13 mouse cellular contexts compared by ENCODE assay signal in the genomic region with DNA sequence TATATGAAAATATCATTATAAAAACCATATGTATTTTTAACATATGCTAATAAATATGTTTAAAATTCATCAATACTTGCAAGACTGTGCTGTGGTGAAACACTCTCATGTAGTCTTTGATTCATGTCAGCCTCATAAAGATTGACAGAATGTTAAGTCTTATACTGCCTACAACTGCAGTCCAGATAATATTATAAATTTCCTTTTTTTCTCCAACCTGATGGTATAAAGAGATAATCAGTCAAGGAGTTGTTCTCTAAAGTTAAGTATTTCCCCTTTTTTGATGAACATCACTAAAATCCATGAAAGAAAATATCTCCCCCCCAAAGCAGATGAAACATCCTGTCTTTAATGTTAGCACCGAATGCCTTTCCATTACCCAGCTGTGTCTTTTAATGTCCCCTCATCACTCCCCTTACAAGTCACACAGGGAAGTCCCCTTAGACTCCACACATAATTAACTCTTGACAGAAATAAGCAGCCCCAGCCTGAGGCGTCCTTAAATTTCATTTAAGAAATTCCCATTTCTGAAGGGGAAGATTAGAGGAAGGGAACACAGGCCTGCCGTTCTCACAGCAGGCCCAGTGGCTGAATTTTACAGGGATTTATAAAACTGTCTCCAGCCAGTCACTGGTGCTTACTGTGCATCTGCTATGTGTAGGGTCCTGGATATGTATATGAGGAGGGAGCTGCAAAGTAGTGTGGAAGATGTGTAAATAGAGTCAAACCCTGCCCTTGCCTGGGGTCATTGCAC.
DNase-seq lines count a peak whose midpoint lies in the region; ATAC-seq and TF ChIP-seq lines count a peak whose summit lies in the region.
"Had no signal": no experiment of that assay in that cellular context is flagged by ENCODE, and none has a peak within 500 bp of the region (broad histone marks: within the 10 kb centered on the region; RNA-seq: fewer than 3 reads in every experiment).

No protein-coding gene starts in this region.

- H3K36me3 ChIP-seq in forebrain, embryonic 11.5 days (ENCODE audit: control insufficient read depth, insufficient read depth, low read length), result no peaks in the 10 kb centered on the region
- H3K36me3 ChIP-seq in forebrain, embryonic 13.5 days (ENCODE audit: poor library complexity, severe bottlenecking), result no peaks in the 10 kb centered on the region
- no peaks in the 10 kb centered on the region for H3K36me3 ChIP-seq in lung, postnatal 0 days (ENCODE audit: insufficient read depth, low read length)
- H3K36me3 ChIP-seq in neural tube, embryonic 14.5 days (ENCODE audit: control insufficient read depth, insufficient read depth, low read length), result no peaks in the 10 kb centered on the region
- H3K36me3 ChIP-seq: heart, embryonic 13.5 days had no signal

- no peak overlapping the region for H3K9ac ChIP-seq in forebrain, embryonic 11.5 days (ENCODE audit: low read length)
- H3K9ac ChIP-seq in forebrain, embryonic 13.5 days, result no peak overlapping the region
- no peak overlapping the region for H3K9ac ChIP-seq in lung, postnatal 0 days (replicated peaks; ENCODE audit: low read depth)
- no peak overlapping the region for H3K9ac ChIP-seq in neural tube, embryonic 14.5 days (replicated peaks; ENCODE audit: low read depth, low read length)
- H3K9ac ChIP-seq: heart, embryonic 13.5 days had no signal

- peak; percentile 70 for ATAC-seq in forebrain, embryonic 11.5 days (replicated peaks; ENCODE audit: low FRiP score)
- no peak for ATAC-seq in forebrain, embryonic 13.5 days
- ATAC-seq in lung, postnatal 0 days, result peak; percentile 71
- peak; percentile 13 for ATAC-seq in inflammation-experienced regulatory T-cells, adult 6 months
- ATAC-seq in neural tube, embryonic 14.5 days (ENCODE audit: low read depth), result peak; percentile 67

- 15% methylated on average over 3 of the region's 3 CpGs for WGBS in forebrain, embryonic 11.5 days
- 22% methylated on average over 3 of the region's 3 CpGs for WGBS in forebrain, embryonic 13.5 days
- WGBS in lung, postnatal 0 days, result 42% methylated on average over 3 of the region's 3 CpGs
- 8% methylated on average over 3 of the region's 3 CpGs for WGBS in neural tube, embryonic 14.5 days

- no peak overlapping the region for H3K4me3 ChIP-seq in forebrain, embryonic 11.5 days (ENCODE audit: low read depth, low read length)
- H3K4me3 ChIP-seq in forebrain, embryonic 13.5 days, result no peak overlapping the region
- no peak overlapping the region for H3K4me3 ChIP-seq in lung, postnatal 0 days (ENCODE audit: low read depth, low read length)
- H3K4me3 ChIP-seq in neural tube, embryonic 14.5 days (ENCODE audit: low read depth, low read length), result no peak overlapping the region
- H3K4me3 ChIP-seq: heart, embryonic 13.5 days had no signal

- no peaks in the 10 kb centered on the region for H3K9me3 ChIP-seq in forebrain, embryonic 11.5 days (ENCODE audit: control insufficient read depth, low read length)
- no peaks in the 10 kb centered on the region for H3K9me3 ChIP-seq in forebrain, embryonic 13.5 days (replicated peaks)
- no peaks in the 10 kb centered on the region for H3K9me3 ChIP-seq in lung, postnatal 0 days (ENCODE audit: low read length)
- no peaks in the 10 kb centered on the region for H3K9me3 ChIP-seq in neural tube, embryonic 14.5 days (ENCODE audit: control insufficient read depth, low read length)
- H3K9me3 ChIP-seq: heart, embryonic 13.5 days had no signal

- H3K4me2 ChIP-seq in forebrain, embryonic 11.5 days (ENCODE audit: low read depth, low read length, severe bottlenecking), result no peak overlapping the region
- no peak overlapping the region for H3K4me2 ChIP-seq in forebrain, embryonic 13.5 days
- no peak overlapping the region for H3K4me2 ChIP-seq in lung, postnatal 0 days (replicated peaks; ENCODE audit: low read depth, low read length)
- H3K4me2 ChIP-seq in neural tube, embryonic 14.5 days (ENCODE audit: low read depth, low read length), result no peak overlapping the region
- H3K4me2 ChIP-seq: heart, embryonic 13.5 days had no signal

- TF ChIP-seq EP300 in lung, postnatal 0 days (IDR thresholded peaks at IDR 0.05), result peak; percentile 49; the same call in 1 of the 2 replicates

- no peak for TF ChIP-seq CTCF in lung, postnatal 0 days (IDR thresholded peaks at IDR 0.05)

- no peaks in the 10 kb centered on the region for H3K27me3 ChIP-seq in forebrain, embryonic 11.5 days (ENCODE audit: control insufficient read depth, insufficient read depth, low read length)
- no peaks in the 10 kb centered on the region for H3K27me3 ChIP-seq in forebrain, embryonic 13.5 days
- no peaks in the 10 kb centered on the region for H3K27me3 ChIP-seq in lung, postnatal 0 days (replicated peaks; ENCODE audit: insufficient read depth, low read length)
- no peaks in the 10 kb centered on the region for H3K27me3 ChIP-seq in neural tube, embryonic 14.5 days (ENCODE audit: control insufficient read depth, insufficient read depth, low read length)
- H3K27me3 ChIP-seq: heart, embryonic 13.5 days had no signal

- DNase-seq in forebrain, embryonic 11.5 days (ENCODE audit: low spot score), result no peak
- DNase-seq in lung, postnatal 0 days (ENCODE audit: low spot score), result peak; percentile 69
- DNase-seq in lung, adult 18-20 months, result no peak
- no peak for DNase-seq in adrenal gland, adult 2 months
- DNase-seq in retina, postnatal 1 day, result no peak
- DNase-seq: cerebellum, postnatal 14 days; layer of hippocampus, adult 9-11 months; lung, postnatal 10 days; thymus, adult 18-20 months had no signal

- H3K4me1 ChIP-seq in forebrain, embryonic 11.5 days (replicated peaks; ENCODE audit: control insufficient read depth, insufficient read depth, low read length), result peaks cover 3% of the 10 kb centered on the region; the same call in 1 of the 2 replicates
- peaks cover 5% of the 10 kb centered on the region for H3K4me1 ChIP-seq in forebrain, embryonic 13.5 days
- 0 out of 2 replicates have a peak, but pooled peaks cover under 1% of the 10 kb centered on the region for H3K4me1 ChIP-seq in lung, postnatal 0 days (ENCODE audit: insufficient read depth, low read depth, low read length)
- peaks cover 3% of the 10 kb centered on the region; the same call in 1 of the 2 replicates for H3K4me1 ChIP-seq in neural tube, embryonic 14.5 days (ENCODE audit: control insufficient read depth, insufficient read depth, low read length)

- no peak overlapping the region for H3K27ac ChIP-seq in forebrain, embryonic 11.5 days (ENCODE audit: low read depth, low read length)
- H3K27ac ChIP-seq in forebrain, embryonic 13.5 days, result no peak overlapping the region
- H3K27ac ChIP-seq in lung, postnatal 0 days (ENCODE audit: low read length), result no peak overlapping the region
- no peak overlapping the region for H3K27ac ChIP-seq in neural tube, embryonic 14.5 days (ENCODE audit: low read depth, low read length)
- H3K27ac ChIP-seq: heart, embryonic 13.5 days had no signal
